30 mouse cellular contexts compared by ENCODE assay signal in genomic region chr16:25618898-25619297, GRCm38 (mm10).
"Had no signal": no experiment of that assay in that cellular context is flagged by ENCODE, and none has a peak within 500 bp of the region (broad histone marks: within the 10 kb centered on the region; RNA-seq: fewer than 3 reads in every experiment).

No protein-coding gene starts in this region.

- H3K36me3 ChIP-seq: limb, embryonic 10.5 days; limb, embryonic 12.5 days; limb, embryonic 13.5 days; limb, embryonic 15.5 days; liver, embryonic 12.5 days; liver, embryonic 13.5 days; liver, embryonic 15.5 days; lung, embryonic 15.5 days; midbrain, embryonic 10.5 days; midbrain, embryonic 12.5 days; midbrain, embryonic 13.5 days; midbrain, embryonic 15.5 days; neural tube, embryonic 12.5 days had no signal

- H3K9ac ChIP-seq: limb, embryonic 12.5 days; limb, embryonic 13.5 days; limb, embryonic 15.5 days; liver, embryonic 12.5 days; liver, embryonic 13.5 days; liver, embryonic 14.5 days; liver, embryonic 15.5 days; liver, postnatal 0 days; lung, embryonic 14.5 days; lung, embryonic 15.5 days; midbrain, embryonic 12.5 days; midbrain, embryonic 13.5 days; midbrain, embryonic 15.5 days; neural tube, embryonic 12.5 days had no signal

- H3K27ac ChIP-seq: limb, embryonic 10.5 days; limb, embryonic 12.5 days; limb, embryonic 13.5 days; limb, embryonic 15.5 days; liver, embryonic 12.5 days; liver, embryonic 13.5 days; liver, embryonic 14.5 days; liver, embryonic 15.5 days; lung, embryonic 15.5 days; macrophage; midbrain, embryonic 10.5 days; midbrain, embryonic 12.5 days; midbrain, embryonic 13.5 days; midbrain, embryonic 15.5 days; neural tube, embryonic 12.5 days had no signal

- DNase-seq: left cerebral cortex, postnatal 4 days; liver; liver, embryonic 13.5 days; liver, postnatal 0 days; lung, adult 18-20 months; lung, adult 2 months; lung, embryonic 14.5 days; lung, postnatal 10 days; lung, postnatal 14 days; lung, postnatal 36 days; lung, postnatal 4 days; midbrain, embryonic 14.5 days had no signal

- H3K9me3 ChIP-seq: limb, embryonic 10.5 days; limb, embryonic 12.5 days; limb, embryonic 13.5 days; limb, embryonic 15.5 days; liver, embryonic 12.5 days; liver, embryonic 13.5 days; liver, embryonic 15.5 days; lung, embryonic 15.5 days; megakaryocyte, embryonic 14.5 days; midbrain, embryonic 10.5 days; midbrain, embryonic 12.5 days; midbrain, embryonic 13.5 days; midbrain, embryonic 15.5 days; neural tube, embryonic 12.5 days had no signal

- H3K4me3 ChIP-seq: limb, embryonic 10.5 days; limb, embryonic 12.5 days; limb, embryonic 13.5 days; limb, embryonic 15.5 days; liver, embryonic 12.5 days; liver, embryonic 13.5 days; liver, embryonic 15.5 days; lung, embryonic 15.5 days; megakaryocyte, embryonic 14.5 days; midbrain, embryonic 10.5 days; midbrain, embryonic 12.5 days; midbrain, embryonic 13.5 days; midbrain, embryonic 15.5 days; myocyte; neural tube, embryonic 12.5 days had no signal

- H3K4me1 ChIP-seq: limb, embryonic 10.5 days; limb, embryonic 12.5 days; limb, embryonic 13.5 days; limb, embryonic 15.5 days; liver, embryonic 12.5 days; liver, embryonic 13.5 days; liver, embryonic 15.5 days; lung, embryonic 15.5 days; megakaryocyte, embryonic 14.5 days; midbrain, embryonic 10.5 days; midbrain, embryonic 12.5 days; midbrain, embryonic 13.5 days; midbrain, embryonic 15.5 days; neural tube, embryonic 12.5 days had no signal

- H3K27me3 ChIP-seq: limb, embryonic 12.5 days; limb, embryonic 13.5 days; limb, embryonic 15.5 days; liver, embryonic 12.5 days; liver, embryonic 13.5 days; liver, embryonic 15.5 days; lung, embryonic 15.5 days; megakaryocyte, embryonic 14.5 days; midbrain, embryonic 12.5 days; midbrain, embryonic 13.5 days; midbrain, embryonic 15.5 days; neural tube, embryonic 12.5 days had no signal

- H3K4me2 ChIP-seq: limb, embryonic 12.5 days; limb, embryonic 13.5 days; limb, embryonic 15.5 days; liver, embryonic 11.5 days; liver, embryonic 12.5 days; liver, embryonic 13.5 days; liver, embryonic 15.5 days; lung, embryonic 14.5 days; lung, embryonic 15.5 days; midbrain, embryonic 11.5 days; midbrain, embryonic 12.5 days; midbrain, embryonic 13.5 days; midbrain, embryonic 15.5 days; neural tube, embryonic 12.5 days had no signal
